Mouse (Mus musculus) CH12.LX (cell line): ENCODE results near the gene Suco. TPM values are rescaled to one million over a fixed set of nuclear protein-coding genes. Genes with fewer than 3 reads are reported as not detected.

ENCODE experiments used
- DNase-seq: peaks from one replicate; pipeline ENCODE4 v3.0.0-alpha.2; 2013; ENCODE audit errors: extremely low read depth
- H3K27ac ChIP-seq: 2 replicates; pipeline ENCODE4 v1.5.1; 2012; ENCODE audit warnings: low read depth, mild to moderate bottlenecking, control low read depth, moderate library complexity; ENCODE audit not compliant: insufficient read depth
- H3K27me3 ChIP-seq: replicated peaks from 2 replicates; pipeline ENCODE3; 2012; ENCODE audit warnings: inconsistent platforms
- H3K36me3 ChIP-seq, 2 experiments: replicated peaks in 1 of 2; 2 replicates each; pipeline versions ENCODE3 to v1.6.1; 2012; ENCODE audit warnings: inconsistent platforms in 1 of 2, low read length in 1 of 2, mild to moderate bottlenecking in 1 of 2, mixed read lengths in 1 of 2, moderate library complexity in 1 of 2; ENCODE audit not compliant: control insufficient read depth in 1 of 2, insufficient read depth in 1 of 2
- H3K4me1 ChIP-seq, 2 experiments: 2 replicates each; pipeline ENCODE4 v1.6.1; 2012; ENCODE audit warnings: inconsistent platforms in 1 of 2, moderate library complexity in 1 of 2; ENCODE audit not compliant: insufficient read depth in 2 of 2, control insufficient read depth in 1 of 2
- H3K4me2 ChIP-seq: 2 replicates; pipeline ENCODE4 v1.6.1; 2012; ENCODE audit warnings: low read depth, mild to moderate bottlenecking, control low read depth; ENCODE audit not compliant: poor library complexity, insufficient read depth, severe bottlenecking
- H3K4me3 ChIP-seq, 3 experiments: fragments of 150-350 bp in 1 of 3; sonication (generic) in 1 of 3; replicated peaks in 1 of 3; 2 replicates each; pipeline versions ENCODE3 to v1.5.1; 2011 to 2012; ENCODE audit warnings: low read depth in 2 of 3, low read length in 2 of 3, mild to moderate bottlenecking in 2 of 3, moderate library complexity in 2 of 3, control low read depth in 1 of 3, improper control_type of control experiment in 1 of 3, inconsistent platforms in 1 of 3, mixed read lengths in 1 of 3; ENCODE audit not compliant: poor library complexity in 1 of 3
- H3K79me2 ChIP-seq: replicated peaks from 2 replicates; pipeline ENCODE4 v1.6.1; 2012; ENCODE audit warnings: mild to moderate bottlenecking, moderate library complexity; ENCODE audit not compliant: control insufficient read depth, poor library complexity, insufficient read depth, severe bottlenecking; ENCODE audit errors: extremely low read depth
- H3K9ac ChIP-seq: 2 replicates; pipeline ENCODE4 v1.6.1; 2012; ENCODE audit warnings: low read depth, mild to moderate bottlenecking, control low read depth, moderate library complexity; ENCODE audit not compliant: insufficient read depth
- H3K9me3 ChIP-seq: replicated peaks from 2 replicates; pipeline ENCODE3; 2012; ENCODE audit warnings: low read length, inconsistent platforms, mixed read lengths
- BHLHE40 ChIP-seq: IDR thresholded peaks from 2 replicates; pipeline ENCODE4 v1.6.1; 2011; ENCODE audit warnings: mild to moderate bottlenecking, low read depth, low read length, improper control_type of control experiment
- CHD1 ChIP-seq: IDR thresholded peaks from 2 replicates; pipeline ENCODE4 v1.6.1; 2012; ENCODE audit warnings: low read depth, low read length, improper control_type of control experiment, inconsistent platforms
- CHD2 ChIP-seq: IDR thresholded peaks from 2 replicates; pipeline ENCODE4 v1.6.1; 2011; ENCODE audit warnings: low read length, improper control_type of control experiment
- CTCF ChIP-seq, 2 experiments: IDR thresholded peaks in 1 of 2; conservative IDR thresholded peaks in 1 of 2; 2 replicates each; pipeline ENCODE4 v1.5.1; 2011 to 2012; ENCODE audit warnings: low read depth in 2 of 2, low read length in 2 of 2, improper control_type of control experiment in 1 of 2, inconsistent platforms in 1 of 2, mild to moderate bottlenecking in 1 of 2, moderate library complexity in 1 of 2
- ELF1 ChIP-seq: IDR thresholded peaks from 2 replicates; pipeline ENCODE4 v1.6.1; 2014; ENCODE audit warnings: low read depth, mild to moderate bottlenecking, inconsistent platforms, low read length, improper control_type of control experiment
- EP300 ChIP-seq: IDR thresholded peaks from 2 replicates; pipeline ENCODE4 v1.6.1; 2011; ENCODE audit warnings: low read length, improper control_type of control experiment
- ETS1 ChIP-seq: conservative IDR thresholded peaks from 2 replicates; pipeline ENCODE4 v1.6.1; 2012; ENCODE audit warnings: low read depth, mild to moderate bottlenecking, inconsistent platforms, low read length, improper control_type of control experiment, moderate library complexity
- HCFC1 ChIP-seq: IDR thresholded peaks from 2 replicates; pipeline ENCODE4 v1.6.1; 2012; ENCODE audit warnings: low read depth, mild to moderate bottlenecking, inconsistent platforms, low read length, improper control_type of control experiment
- IRF4 ChIP-seq: IDR thresholded peaks from 2 replicates; pipeline ENCODE4 v1.6.1; 2014; ENCODE audit warnings: low read depth, mild to moderate bottlenecking, inconsistent platforms, low read length, improper control_type of control experiment
- JUN ChIP-seq: IDR thresholded peaks from 2 replicates; pipeline ENCODE4 v1.6.1; 2011; ENCODE audit warnings: low read depth, mild to moderate bottlenecking, low read length, improper control_type of control experiment, moderate library complexity; ENCODE audit not compliant: insufficient read depth
- JUND ChIP-seq: conservative IDR thresholded peaks from 2 replicates; pipeline ENCODE4 v1.6.1; 2011; ENCODE audit warnings: low read depth, low read length, improper control_type of control experiment
- KAT2A ChIP-seq: IDR thresholded peaks from 2 replicates; pipeline ENCODE4 v1.6.1; 2012; ENCODE audit warnings: low read length, improper control_type of control experiment, inconsistent platforms; ENCODE audit not compliant: insufficient replicate concordance
- MAX ChIP-seq: IDR thresholded peaks from 2 replicates; pipeline ENCODE4 v1.6.1; 2011; ENCODE audit warnings: low read length, improper control_type of control experiment
- MAZ ChIP-seq: IDR thresholded peaks from 2 replicates; pipeline ENCODE4 v1.6.1; 2012; ENCODE audit warnings: low read depth, mild to moderate bottlenecking, inconsistent platforms, low read length, improper control_type of control experiment, moderate library complexity
- MEF2A ChIP-seq: IDR thresholded peaks from 2 replicates; pipeline ENCODE4 v1.6.1; 2014; ENCODE audit warnings: low read depth, mild to moderate bottlenecking, inconsistent platforms, low read length, improper control_type of control experiment, borderline replicate concordance
- MYC ChIP-seq: IDR thresholded peaks from 2 replicates; pipeline ENCODE4 v1.6.1; 2011; ENCODE audit warnings: low read depth, mild to moderate bottlenecking, improper control_type of control experiment, low read length
- NELFE ChIP-seq: IDR thresholded peaks from 2 replicates; pipeline ENCODE4 v1.6.1; 2011; ENCODE audit warnings: low read depth, low read length, improper control_type of control experiment
- NRF1 ChIP-seq: IDR thresholded peaks from 2 replicates; pipeline ENCODE4 v1.6.1; 2014; ENCODE audit warnings: low read depth, mild to moderate bottlenecking, inconsistent platforms, low read length, improper control_type of control experiment, moderate library complexity
- PAX5 ChIP-seq: IDR thresholded peaks from 2 replicates; pipeline ENCODE4 v1.6.1; 2012; ENCODE audit warnings: low read length, inconsistent platforms, mixed read lengths
- POLR2A ChIP-seq: IDR thresholded peaks from 2 replicates; pipeline ENCODE4 v1.6.1; 2011; ENCODE audit warnings: low read depth, mild to moderate bottlenecking, improper control_type of control experiment, low read length
- POLR2AphosphoS2 ChIP-seq: IDR thresholded peaks from 2 replicates; pipeline ENCODE4 v1.6.1; 2011; ENCODE audit warnings: low read depth, low read length, improper control_type of control experiment
- RAD21 ChIP-seq: IDR thresholded peaks from 2 replicates; pipeline ENCODE4 v1.6.1; 2011; ENCODE audit warnings: low read depth, mild to moderate bottlenecking, low read length, improper control_type of control experiment, moderate library complexity
- RCOR1 ChIP-seq: conservative IDR thresholded peaks from 2 replicates; pipeline ENCODE4 v1.6.1; 2012; ENCODE audit warnings: low read depth, mild to moderate bottlenecking, inconsistent platforms, low read length, improper control_type of control experiment
- SIN3A ChIP-seq: IDR thresholded peaks from 2 replicates; pipeline ENCODE4 v1.6.1; 2012; ENCODE audit warnings: low read length, improper control_type of control experiment, inconsistent platforms
- TBP ChIP-seq: conservative IDR thresholded peaks from 2 replicates; pipeline ENCODE4 v1.6.1; 2011; ENCODE audit warnings: low read depth, low read length, improper control_type of control experiment
- TCF12 ChIP-seq: IDR thresholded peaks from 2 replicates; pipeline ENCODE4 v1.6.1; 2014; ENCODE audit warnings: low read depth, mild to moderate bottlenecking, inconsistent platforms, low read length, improper control_type of control experiment
- UBTF ChIP-seq: IDR thresholded peaks from 2 replicates; pipeline ENCODE4 v1.6.1; 2012; ENCODE audit warnings: low read depth, mild to moderate bottlenecking, inconsistent platforms, low read length, improper control_type of control experiment, moderate library complexity
- USF1 ChIP-seq: IDR thresholded peaks from 2 replicates; pipeline ENCODE4 v1.6.1; 2014; ENCODE audit warnings: low read depth, mild to moderate bottlenecking, inconsistent platforms, low read length, improper control_type of control experiment
- USF2 ChIP-seq: conservative IDR thresholded peaks from 2 replicates; pipeline ENCODE4 v1.6.1; 2011; ENCODE audit warnings: low read depth, low read length, improper control_type of control experiment
- ZC3H11A ChIP-seq: IDR thresholded peaks from 2 replicates; pipeline ENCODE4 v1.6.1; 2012; ENCODE audit warnings: low read depth, mild to moderate bottlenecking, inconsistent platforms, low read length, improper control_type of control experiment
- ZMIZ1 ChIP-seq: IDR thresholded peaks from 2 replicates; pipeline ENCODE4 v1.6.1; 2012; ENCODE audit warnings: low read depth, mild to moderate bottlenecking, inconsistent platforms, low read length, improper control_type of control experiment
- ZNF384 ChIP-seq: IDR thresholded peaks from 2 replicates; pipeline ENCODE4 v1.6.1; 2012; ENCODE audit warnings: low read depth, low read length, improper control_type of control experiment, inconsistent platforms
- dilution Hi-C: fragments of 300-500 bp; cut with MboI; formaldehyde crosslinking; loops from 2 replicates; pipeline ENCODE4 v1.14.3; 2020; ENCODE audit warnings: low sequenced_read_pairs; ENCODE audit not compliant: extremely low pct_unique_long_range_greater_than_20kb, extremely low pct_ligation_motif_present
- in situ Hi-C: fragments of 300-500 bp; cut with MboI; formaldehyde crosslinking; loops from 3 replicates; pipeline ENCODE4 v1.14.3; 2019; ENCODE audit warnings: low sequenced_read_pairs, low pct_ligation_motif_present, low pct_unique_long_range_greater_than_20kb, mixed read lengths
- polyA plus RNA-seq: library from polyadenylated mRNA; unstranded; fragments of >175 nt; gene quantifications from 2 replicates; pipeline ENCODE4 v1.2.1, GENCODE M21; 2012; ENCODE audit warnings: low read depth; ENCODE audit not compliant: insufficient read length
- total RNA-seq, 2 experiments: library from RNA; depleted of rRNA; stranded (reverse); fragments of 300-350 nt in 1 of 2; fragments of >200 nt in 1 of 2; gene quantifications; 2 replicates each; pipeline ENCODE4 v1.2.3; 2012 to 2014

The Suco gene
- total and polyA plus RNA-seq, 3 experiments, result 21.8 to 41.9 (median 36.1) TPM

- in situ Hi-C loops (no loop called here), dilution Hi-C loops (no loop called here)
- no peak for DNase-seq
- Histone ChIP-seq H3K27me3 (no peaks in the 10 kb centered on the region), H3K27ac (no peak overlapping the region), H3K36me3 (no peaks in the 10 kb centered on the region), H3K4me1 (peaks cover 19 to 45% of the 10 kb centered on the region in 2 experiments), H3K79me2 (no peaks in the 10 kb centered on the region), H3K4me3 (no peak overlapping the region), H3K9me3 (no peaks in the 10 kb centered on the region), H3K9ac (no peak overlapping the region), H3K4me2 (no peak overlapping the region)
- TF ChIP-seq BHLHE40, result no peak
- no peak for TF ChIP-seq HCFC1
- no peak for TF ChIP-seq JUN
- no peak for TF ChIP-seq CHD2
- no peak for TF ChIP-seq PAX5
- TF ChIP-seq SIN3A, result no peak
- TF ChIP-seq KAT2A, result no peak
- no peak for TF ChIP-seq EP300
- no peak for TF ChIP-seq TBP
- TF ChIP-seq JUND, result no peak
- no peak for TF ChIP-seq TCF12
- no peak for TF ChIP-seq ZC3H11A
- TF ChIP-seq NELFE, result no peak
- TF ChIP-seq USF2, result no peak
Measured at GRCm38 (mm10) chr1:161769329-161769728, 107.2 kb downstream of the Suco start.

GRCm38 (mm10) chr1:161767101-161767524 lies 109.4 kb downstream of the Suco start:
- Histone ChIP-seq H3K27ac (no peak overlapping the region), H3K79me2 (no peaks in the 10 kb centered on the region), H3K9me3 (no peaks in the 10 kb centered on the region), H3K9ac (peak overlapping the region; percentile 45), H3K4me2 (peak overlapping the region; percentile 63), H3K4me1 (peaks cover 23 to 53% of the 10 kb centered on the region in 2 experiments), H3K36me3 (no peaks in the 10 kb centered on the region), H3K27me3 (no peaks in the 10 kb centered on the region), H3K4me3 (peak overlapping the region; percentile 2 to 39 (median 31))
- in situ Hi-C loops (no loop called here), dilution Hi-C loops (no loop called here)
- peak; percentile 40 for DNase-seq
- TF ChIP-seq TBP (no peak), CTCF (conservative IDR thresholded peaks at IDR 0.05 in 1 of 2, IDR thresholded peaks at IDR 0.05 in 1 of 2; ENCODE audit: low read depth in 2 of 2, low read length in 2 of 2) (peak in 1 of 2 experiments; percentile 39; a peak in 2 of 4 replicates), MEF2A (no peak), EP300 (no peak), CHD2 (no peak; the same call in 1 of the 2 replicates), ZMIZ1 (no peak), BHLHE40 (no peak), USF2 (no peak), IRF4 (peak; percentile 10; the same call in 1 of the 2 replicates), ELF1 (peak; percentile 33; the same call in 1 of the 2 replicates), UBTF (no peak), RCOR1 (no peak), POLR2A (no peak), HCFC1 (no peak), JUN (no peak), CHD1 (no peak), TCF12 (no peak), ZNF384 (no peak), MAX (peak; percentile 40; the same call in 1 of the 2 replicates), POLR2AphosphoS2 (no peak), KAT2A (no peak), MYC (no peak), RAD21 (peak; percentile 4), ETS1 (no peak), MAZ (no peak), NRF1 (no peak), USF1 (no peak), PAX5 (no peak), NELFE (no peak)
